Mouse (Mus musculus): Measurements from ENCODE around the gene Slc29a3.

The Slc29a3 gene

GRCm38 (mm10) chr10:60752040-60753020 is at the start of gene Slc29a3:
Slc29a3 (minus strand) TSS chr10:60752794.
- TF ChIP-seq GATA4 (IDR thresholded peaks at IDR 0.05; ENCODE audit: insufficient replicate concordance, low read length): no peak

GRCm38 (mm10) chr10:60801898-60802412 is 49.4 kb upstream of the Slc29a3 start:
- TF ChIP-seq GATA4 (IDR thresholded peaks at IDR 0.05; ENCODE audit: insufficient replicate concordance, low read length): no peak

- TF ChIP-seq GATA4 (IDR thresholded peaks at IDR 0.05; ENCODE audit: insufficient replicate concordance, low read length): no peak
These were observed 48.7 kb upstream of the Slc29a3 start for GRCm38 (mm10) chr10:60801168-60801897.

GRCm38 (mm10) chr10:60800295-60801167 is 47.9 kb upstream of the Slc29a3 start:
- no peak for TF ChIP-seq GATA4 (IDR thresholded peaks at IDR 0.05; ENCODE audit: insufficient replicate concordance, low read length)

- TF ChIP-seq GATA4 (IDR thresholded peaks at IDR 0.05; ENCODE audit: insufficient replicate concordance, low read length): no peak
These were observed 45.3 kb upstream of the Slc29a3 start for GRCm38 (mm10) chr10:60797682-60798422.

GRCm38 (mm10) chr10:60796474-60796873 is 43.9 kb upstream of the Slc29a3 start:
- TF ChIP-seq GATA4 (IDR thresholded peaks at IDR 0.05; ENCODE audit: insufficient replicate concordance, low read length): no peak

- no peak for TF ChIP-seq GATA4 (IDR thresholded peaks at IDR 0.05; ENCODE audit: insufficient replicate concordance, low read length)
These were observed 43.4 kb upstream of the Slc29a3 start for GRCm38 (mm10) chr10:60796028-60796427.

GRCm38 (mm10) chr10:60794792-60795191 is 42.2 kb upstream of the Slc29a3 start:
- no peak for TF ChIP-seq GATA4 (IDR thresholded peaks at IDR 0.05; ENCODE audit: insufficient replicate concordance, low read length)

- TF ChIP-seq GATA4 (IDR thresholded peaks at IDR 0.05; ENCODE audit: insufficient replicate concordance, low read length): no peak
These were observed 41.8 kb upstream of the Slc29a3 start for GRCm38 (mm10) chr10:60794374-60794773.

- no peak for TF ChIP-seq GATA4 (IDR thresholded peaks at IDR 0.05; ENCODE audit: insufficient replicate concordance, low read length)
These were observed 40.2 kb upstream of the Slc29a3 start for GRCm38 (mm10) chr10:60792841-60793240.

- no peak for TF ChIP-seq GATA4 (IDR thresholded peaks at IDR 0.05; ENCODE audit: insufficient replicate concordance, low read length)
These were observed 39.8 kb upstream of the Slc29a3 start for GRCm38 (mm10) chr10:60792365-60792764.

GRCm38 (mm10) chr10:60790912-60791311 is 38.3 kb upstream of the Slc29a3 start:
- TF ChIP-seq GATA4 (IDR thresholded peaks at IDR 0.05; ENCODE audit: insufficient replicate concordance, low read length): no peak

GRCm38 (mm10) chr10:60787303-60788074 is 34.9 kb upstream of the Slc29a3 start:
- TF ChIP-seq GATA4 (IDR thresholded peaks at IDR 0.05; ENCODE audit: insufficient replicate concordance, low read length): no peak

Measured in liver, adult (tissue).